Mouse (Mus musculus) gastrocnemius, adult 2 months (tissue): ENCODE measurements around the gene Hrh2. TPM values are rescaled to one million over a fixed set of nuclear protein-coding genes. Genes with fewer than 3 reads are reported as not detected.

Experiments
- DNase-seq: peaks from one replicate; pipeline ENCODE4 v3.0.0; 2022
- H3K27ac ChIP-seq: fragments of 200-600 bp; 2 replicates; pipeline ENCODE4 v1.8.1; 2022; ENCODE audit warnings: mild to moderate bottlenecking
- H3K4me3 ChIP-seq: fragments of 200-600 bp; 2 replicates; pipeline ENCODE4 v1.8.1; 2022; ENCODE audit warnings: mild to moderate bottlenecking, moderate library complexity
- CTCF ChIP-seq: fragments of 200-600 bp; IDR thresholded peaks from 2 replicates; pipeline ENCODE4 v1.8.1; 2022; ENCODE audit warnings: antibody characterized with exemption, mild to moderate bottlenecking, moderate library complexity
- intact Hi-C: fragments of 180-260 bp; cut with DNase I; formaldehyde crosslinking; loops from one replicate; pipeline ENCODE4 v1.15.1; 2025
- total RNA-seq, 2 experiments: library from RNA; stranded (reverse); gene quantifications; 2 replicates each; pipeline ENCODE4 v1.2.3; 2021

The Hrh2 gene
- total RNA-seq, 2 experiments from 2014 or later = 0.11 to 0.15 TPM

DNA sequence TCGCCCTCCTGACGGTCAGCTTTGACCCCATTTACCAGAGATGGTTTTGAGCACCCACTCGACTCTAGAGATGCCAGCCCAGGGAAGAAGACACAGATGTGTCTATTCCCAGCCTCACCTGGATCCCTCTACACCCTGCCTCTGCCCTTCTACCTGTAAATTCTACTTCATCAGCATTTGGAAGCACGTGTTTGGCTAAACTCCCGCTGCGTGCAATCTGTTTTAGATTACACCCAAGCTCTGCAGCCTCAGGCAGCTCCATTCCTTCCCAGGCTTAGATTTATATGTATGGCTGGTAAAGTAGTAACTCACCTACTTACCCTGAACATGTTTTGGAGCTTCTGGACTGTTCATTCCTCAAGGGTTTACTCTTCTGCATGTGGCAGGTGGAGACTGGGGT lies 26.9 kb upstream of the Hrh2 start:
- TF ChIP-seq CTCF = no peak
- intact Hi-C loops = no loop called here
- DNase-seq = no peak
- no peak overlapping the region for H3K27ac ChIP-seq
- no peak overlapping the region for H3K4me3 ChIP-seq

DNA sequence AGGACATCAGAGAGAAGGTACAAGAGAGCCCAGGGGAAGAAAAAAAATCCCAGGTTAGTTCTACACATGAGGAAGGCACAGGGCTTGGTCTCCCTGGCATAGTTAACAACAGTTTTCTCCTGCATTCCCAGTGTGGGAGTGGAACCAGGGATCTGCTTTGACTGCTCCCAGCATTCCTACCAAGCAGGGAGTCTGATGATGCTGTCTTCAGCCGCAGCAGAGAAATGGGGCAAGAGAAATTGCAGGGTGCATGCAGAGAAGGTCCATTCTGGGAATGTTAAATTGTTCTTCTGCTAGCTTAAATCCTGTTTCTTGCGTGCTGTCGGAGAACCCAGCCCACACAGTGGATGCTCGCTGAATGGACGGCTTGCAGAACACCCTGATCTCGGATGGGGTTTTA lies 26.2 kb upstream of the Hrh2 start:
- H3K27ac ChIP-seq = no peak overlapping the region
- no peak for TF ChIP-seq CTCF
- H3K4me3 ChIP-seq = no peak overlapping the region
- intact Hi-C loops = no loop called here
- DNase-seq = no peak

DNA sequence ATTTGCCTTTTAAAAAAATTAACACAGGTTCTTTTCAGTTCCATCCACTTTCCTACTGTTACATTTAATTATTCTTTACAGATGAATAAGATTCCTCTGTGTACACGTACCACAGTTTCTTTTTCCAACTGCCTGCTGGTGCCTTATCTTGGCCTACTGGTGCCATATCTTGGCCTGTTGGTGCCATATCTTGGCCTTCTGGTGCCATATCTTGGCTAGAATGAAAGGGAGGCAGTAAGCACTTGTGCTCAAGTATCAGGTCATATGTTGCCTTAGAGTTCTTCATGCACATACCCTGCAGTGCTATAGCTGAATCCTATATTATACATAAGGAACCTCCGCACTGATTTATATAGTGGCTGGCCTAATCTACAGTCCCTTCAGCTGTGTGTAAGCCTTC lies 24.9 kb upstream of the Hrh2 start:
- no peak overlapping the region for H3K4me3 ChIP-seq
- H3K27ac ChIP-seq = no peak overlapping the region

DNA sequence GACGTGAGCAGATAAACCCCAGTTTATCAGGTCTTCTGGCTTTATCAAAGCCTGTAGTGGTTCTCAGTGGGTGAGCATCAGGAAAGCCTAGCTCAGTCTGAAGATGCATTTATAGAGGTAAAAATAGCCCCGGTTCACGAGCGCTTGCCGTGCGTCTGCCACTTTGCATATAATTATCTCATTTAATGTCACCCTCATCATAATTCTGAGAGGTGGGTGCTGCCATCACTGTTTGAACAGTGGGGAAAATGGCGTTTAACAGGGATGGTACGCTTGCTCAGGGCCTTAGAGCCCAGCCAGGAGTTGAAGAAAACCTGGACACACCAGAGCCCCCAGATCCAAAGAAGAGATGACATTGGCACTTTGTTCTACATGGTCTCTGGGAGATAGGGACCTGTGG lies 23.3 kb upstream of the Hrh2 start:
- intact Hi-C loops = no loop called here
- DNase-seq = no peak
- no peak overlapping the region for H3K27ac ChIP-seq
- TF ChIP-seq CTCF = no peak
- no peak overlapping the region for H3K4me3 ChIP-seq

More for the DNA sequence above, 24.9 kb upstream of the Hrh2 start:
- no peak for DNase-seq
- no peak for TF ChIP-seq CTCF
- intact Hi-C loops = no loop called here

DNA sequence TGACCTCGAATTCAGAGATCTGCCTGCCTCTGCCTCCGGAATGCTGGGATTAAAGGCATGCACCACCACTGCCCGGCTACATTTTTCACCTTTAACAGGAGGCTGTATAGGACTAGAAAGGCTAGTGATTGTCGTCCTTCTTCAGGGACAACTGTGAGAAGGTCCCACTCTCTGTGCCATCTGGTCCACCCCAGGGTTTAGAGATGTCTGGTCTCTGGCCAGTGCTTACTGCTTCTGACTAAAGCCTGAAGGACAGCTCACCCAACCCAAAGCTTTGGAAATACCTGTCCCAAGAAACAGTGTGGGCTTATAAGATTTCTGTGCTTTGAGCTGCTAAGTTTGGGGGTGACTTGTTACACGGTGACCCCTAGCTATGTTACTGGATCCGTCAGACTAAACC lies 21.6 kb upstream of the Hrh2 start:
- no peak for DNase-seq
- intact Hi-C loops = no loop called here
- TF ChIP-seq CTCF = no peak
- Histone ChIP-seq H3K4me3 (no peak overlapping the region), H3K27ac (no peak overlapping the region)

- DNase-seq = no peak
- TF ChIP-seq CTCF = no peak
- no peak overlapping the region for H3K4me3 ChIP-seq
- H3K27ac ChIP-seq = no peak overlapping the region
- intact Hi-C loops = no loop called here
These were observed 20.6 kb upstream of the Hrh2 start for GRCm38 (mm10) chr13:54171346-54171745.

DNA sequence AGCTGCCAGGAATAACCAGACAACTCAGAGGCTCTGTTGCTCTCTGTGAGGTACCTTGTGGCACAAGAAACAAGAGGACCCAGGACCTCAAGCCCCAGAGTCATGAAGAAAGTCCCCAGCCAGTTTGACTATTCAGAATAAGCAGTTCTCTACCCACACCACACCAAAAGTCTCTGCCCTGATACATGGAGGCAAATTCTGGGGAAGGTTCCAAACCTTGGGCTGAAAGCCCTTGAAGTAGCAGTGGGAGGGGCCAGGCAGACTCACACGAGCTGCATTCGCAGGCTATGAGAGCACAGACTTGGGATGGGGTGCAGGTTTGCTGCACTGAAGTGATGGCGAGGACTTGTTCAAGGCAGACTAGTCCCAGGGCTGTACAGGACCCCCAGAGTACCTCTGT lies 20.2 kb upstream of the Hrh2 start:
- TF ChIP-seq CTCF = no peak
- DNase-seq = no peak
- no peak overlapping the region for H3K4me3 ChIP-seq
- H3K27ac ChIP-seq = no peak overlapping the region
- intact Hi-C loops = no loop called here

GRCm38 (mm10) chr13:54173941-54174340 lies 18.0 kb upstream of the Hrh2 start:
- no peak overlapping the region for H3K27ac ChIP-seq
- TF ChIP-seq CTCF = no peak
- intact Hi-C loops = no loop called here

GRCm38 (mm10) chr13:54174703-54175102 lies 17.2 kb upstream of the Hrh2 start:
- Histone ChIP-seq H3K4me3 (no peak overlapping the region), H3K27ac (no peak overlapping the region)
- peak; percentile 16; the same call in 1 of the 2 replicates for TF ChIP-seq CTCF
- intact Hi-C loops = no loop called here
- no peak for DNase-seq

More at GRCm38 (mm10) chr13:54173941-54174340, 18.0 kb upstream of the Hrh2 start:
- DNase-seq = no peak
- H3K4me3 ChIP-seq = no peak overlapping the region

DNA sequence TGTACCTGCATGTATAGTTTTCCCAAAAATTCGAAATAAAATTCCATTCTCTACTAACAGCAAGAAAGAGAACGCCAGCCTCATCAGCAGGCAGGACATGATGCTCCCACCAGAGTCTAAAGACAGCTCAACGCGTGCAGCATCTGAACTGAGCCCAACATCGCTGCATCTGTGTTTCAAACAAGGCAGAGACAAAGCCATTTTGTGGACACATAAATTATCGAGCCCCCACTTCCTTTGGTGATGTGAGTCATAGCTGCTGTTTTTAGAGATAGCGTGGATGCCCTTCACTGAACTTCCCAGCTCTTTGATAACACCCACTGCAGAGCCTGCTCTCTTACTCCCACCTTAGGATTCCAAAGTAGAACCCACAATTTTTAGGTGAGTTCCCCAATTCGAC lies 16.5 kb upstream of the Hrh2 start:
- H3K27ac ChIP-seq = no peak overlapping the region
- TF ChIP-seq CTCF = no peak
- intact Hi-C loops = no loop called here

DNA sequence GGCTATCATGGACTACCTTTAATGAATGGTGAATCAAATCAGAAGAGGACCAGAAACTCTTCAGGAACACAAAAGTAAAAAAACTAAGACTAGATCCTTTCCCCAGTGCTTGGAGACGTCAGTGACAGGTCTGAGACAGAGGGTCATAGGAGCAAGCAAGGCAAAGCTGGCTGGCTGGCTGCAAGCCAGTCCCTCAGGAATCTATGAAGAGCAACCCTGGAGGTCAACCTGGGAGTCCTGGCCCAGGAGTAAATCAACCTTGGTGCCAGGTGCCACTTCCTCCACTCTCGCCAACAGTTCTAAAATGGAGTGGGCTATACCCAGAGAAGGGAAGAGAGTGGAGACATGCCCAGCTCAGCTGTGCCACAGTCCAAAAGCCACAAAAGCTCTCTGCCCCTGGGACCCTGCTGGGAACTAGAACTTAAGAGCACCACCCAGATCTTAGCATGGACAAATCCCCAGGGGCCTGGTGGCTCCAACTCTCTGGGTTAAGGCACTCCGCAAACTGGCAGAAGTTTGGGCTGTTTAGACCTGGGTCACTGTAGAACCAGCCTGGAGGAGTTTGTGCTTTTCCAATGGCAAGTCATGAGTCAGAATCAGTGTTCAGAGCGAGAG lies 15.4 kb upstream of the Hrh2 start:
- H3K4me3 ChIP-seq = no peak overlapping the region
- DNase-seq = peak; percentile 69
- no peak for TF ChIP-seq CTCF
- H3K27ac ChIP-seq = peak overlapping the region; percentile 87
- intact Hi-C loops = no loop called here

More for the DNA sequence above, 16.5 kb upstream of the Hrh2 start:
- no peak overlapping the region for H3K4me3 ChIP-seq
- DNase-seq = no peak

- DNase-seq = peak; percentile 58
- no peak for TF ChIP-seq CTCF
- peak overlapping the region; percentile 87 for H3K27ac ChIP-seq
- no peak overlapping the region for H3K4me3 ChIP-seq
- intact Hi-C loops = no loop called here
These were observed 14.6 kb upstream of the Hrh2 start for GRCm38 (mm10) chr13:54177346-54177745.

DNA sequence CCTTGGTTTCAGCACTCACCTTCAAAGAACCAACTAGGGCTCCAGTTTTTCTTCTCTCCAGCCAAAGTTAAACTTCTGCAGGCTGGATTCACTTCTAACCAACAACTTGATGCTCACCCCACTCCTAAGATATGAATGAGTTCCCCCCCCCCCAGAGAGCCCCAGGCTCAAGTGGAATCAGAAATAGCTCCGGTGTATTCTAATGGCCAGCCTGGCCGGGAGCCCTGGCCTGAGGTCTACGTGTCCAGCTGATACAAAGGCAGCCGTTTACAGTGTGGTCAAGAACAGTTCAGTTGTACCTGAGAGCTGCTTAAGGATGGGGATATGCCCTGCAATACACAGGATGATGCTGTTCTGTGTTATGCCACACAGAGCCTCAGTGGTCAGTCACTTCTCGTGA lies 13.3 kb upstream of the Hrh2 start:
- peak; percentile 34 for DNase-seq
- no peak for TF ChIP-seq CTCF
- Histone ChIP-seq H3K4me3 (no peak overlapping the region), H3K27ac (peak overlapping the region; percentile 87)
- intact Hi-C loops = no loop called here

DNA sequence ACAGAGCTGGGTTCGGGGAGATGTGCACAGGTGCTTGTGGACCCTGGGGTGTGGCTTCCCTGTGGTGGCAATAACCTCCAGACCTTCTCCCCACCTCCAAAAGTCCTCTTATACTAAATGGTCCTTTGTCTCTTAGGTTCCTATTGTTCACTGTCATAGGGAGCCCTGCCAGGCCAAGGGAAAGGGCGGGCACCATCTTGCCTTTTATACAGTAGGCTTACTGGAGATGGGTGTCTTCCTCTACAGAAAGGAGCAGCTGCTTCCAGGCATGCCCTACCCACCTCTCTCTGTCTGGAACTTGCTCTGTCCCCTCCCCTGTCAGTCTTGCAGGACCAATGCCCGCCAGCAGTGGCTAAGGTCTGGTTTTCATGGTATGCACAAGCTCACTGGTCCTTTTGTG lies 12.0 kb upstream of the Hrh2 start:
- no peak for DNase-seq
- TF ChIP-seq CTCF = no peak
- H3K27ac ChIP-seq = 0 out of 2 replicates have a peak overlapping the region, but pooled peaks have one; percentile 24
- no peak overlapping the region for H3K4me3 ChIP-seq
- intact Hi-C loops = no loop called here
